Mouse (Mus musculus): ENCODE data around the gene Aox2.

The Aox2 gene

GRCm38 (mm10) chr1:58288091-58288490 lies 10.0 kb downstream of the Aox2 start:
- DNase-seq (ENCODE audit: low spot score in 2 of 2): no peak

GRCm38 (mm10) chr1:58289863-58290469 lies 11.8 kb downstream of the Aox2 start:
- no peak for DNase-seq (ENCODE audit: low spot score in 2 of 2)

DNA sequence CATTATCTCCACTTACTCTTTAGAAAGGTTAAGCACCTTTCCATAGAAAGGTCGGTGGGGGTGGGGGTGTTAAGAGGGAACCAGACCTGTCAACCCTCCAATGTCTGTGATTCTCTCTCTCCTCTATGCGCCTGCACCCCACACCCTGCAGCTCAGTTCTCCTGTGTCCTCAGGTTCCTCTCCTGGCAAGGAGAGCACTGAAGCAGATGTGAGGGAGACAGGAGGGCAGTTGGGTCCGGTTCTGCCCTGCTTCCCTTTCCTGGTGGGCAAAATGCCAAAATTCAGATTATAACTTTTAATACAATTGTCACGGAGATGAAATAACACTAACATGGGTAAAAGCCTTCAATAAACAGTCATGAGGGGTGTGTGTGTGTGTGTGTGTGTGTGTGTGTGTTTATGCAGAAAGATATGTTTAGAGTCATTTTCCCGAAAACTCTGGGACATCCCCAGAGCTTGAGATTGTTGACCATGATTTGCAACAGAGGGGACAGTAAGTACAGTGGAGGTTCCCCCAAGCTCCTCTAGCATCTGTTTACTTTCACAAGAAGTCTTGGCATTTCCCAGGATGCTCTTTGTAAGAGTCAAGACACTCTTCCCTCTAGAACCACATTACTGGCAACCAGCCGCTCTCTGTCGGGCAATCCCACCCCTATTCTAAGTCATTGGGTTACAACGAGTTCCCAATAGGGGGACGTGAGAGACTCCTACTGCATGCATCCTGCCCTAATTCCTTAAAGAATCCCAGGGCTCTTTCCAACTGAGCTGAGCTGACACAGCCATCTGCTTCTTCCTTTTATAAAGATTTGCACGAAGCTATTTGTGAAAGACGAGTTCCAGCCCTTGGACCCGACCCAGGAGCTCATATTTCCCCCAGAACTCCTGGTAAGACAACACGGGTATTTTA lies 13.5 kb downstream of the Aox2 start:
- no peak for DNase-seq (ENCODE audit: low spot score in 2 of 2)

DNA sequence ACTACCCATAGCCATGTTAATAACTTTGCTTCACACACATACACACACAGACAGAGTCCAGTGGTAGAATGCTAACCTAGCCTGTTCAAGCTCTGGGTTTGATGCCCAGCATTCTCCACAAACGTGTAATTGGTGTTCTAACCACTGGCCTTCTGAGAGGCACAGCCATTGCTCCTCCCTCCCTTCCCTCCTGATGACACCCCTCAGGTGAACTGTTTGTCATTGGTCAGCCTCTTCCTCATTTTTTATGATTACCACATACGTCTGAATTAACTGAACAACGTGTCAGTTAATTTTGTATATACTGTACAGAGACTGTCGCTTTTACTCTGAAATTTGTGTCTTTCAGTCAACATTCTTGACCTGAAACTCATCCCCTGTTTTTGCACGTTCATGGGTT lies 16.6 kb downstream of the Aox2 start:
- DNase-seq (ENCODE audit: low spot score in 2 of 2): no peak

DNA sequence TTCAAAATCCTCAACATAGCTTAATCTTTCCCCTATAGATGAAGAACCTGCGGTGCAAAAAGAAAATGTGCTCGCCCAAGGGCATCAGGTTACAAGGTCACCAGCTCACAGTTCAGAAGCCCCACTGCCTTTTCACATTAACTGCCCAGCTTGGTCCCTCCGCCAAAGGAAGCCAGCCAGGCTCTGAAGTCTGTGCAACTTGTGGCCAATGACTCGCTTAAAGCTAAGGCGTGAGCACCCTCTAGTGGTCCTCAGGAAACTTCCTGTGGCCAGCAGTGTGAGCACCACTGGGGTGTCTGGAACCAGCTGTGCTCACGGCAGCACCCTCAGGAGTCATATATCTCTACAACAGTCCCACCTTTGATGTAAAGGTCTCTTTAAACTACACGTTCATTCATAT lies 18.2 kb downstream of the Aox2 start:
- DNase-seq (ENCODE audit: low spot score in 2 of 2): peak in 1 of 2 experiments; percentile 63

DNA sequence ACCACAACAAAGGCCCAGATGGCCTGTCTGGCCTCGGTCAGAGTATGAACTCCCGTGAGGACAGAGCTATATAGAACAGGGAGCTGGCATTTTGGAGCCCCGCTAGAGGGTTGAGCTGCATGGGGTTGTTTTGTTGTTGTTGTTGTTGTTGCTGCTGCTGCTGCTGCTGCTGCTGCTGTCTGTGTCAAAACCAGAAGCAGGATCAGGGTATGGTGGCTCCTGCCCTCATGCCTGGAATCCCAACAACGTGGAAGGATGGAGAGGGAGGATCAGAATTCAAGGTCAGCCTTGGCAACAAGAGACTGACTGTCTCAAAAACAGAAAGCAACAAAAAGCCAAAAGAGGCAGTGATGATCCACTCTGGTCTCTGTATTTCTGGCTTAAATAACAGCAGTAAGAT lies 18.7 kb downstream of the Aox2 start:
- no peak for DNase-seq (ENCODE audit: low spot score in 2 of 2)

DNA sequence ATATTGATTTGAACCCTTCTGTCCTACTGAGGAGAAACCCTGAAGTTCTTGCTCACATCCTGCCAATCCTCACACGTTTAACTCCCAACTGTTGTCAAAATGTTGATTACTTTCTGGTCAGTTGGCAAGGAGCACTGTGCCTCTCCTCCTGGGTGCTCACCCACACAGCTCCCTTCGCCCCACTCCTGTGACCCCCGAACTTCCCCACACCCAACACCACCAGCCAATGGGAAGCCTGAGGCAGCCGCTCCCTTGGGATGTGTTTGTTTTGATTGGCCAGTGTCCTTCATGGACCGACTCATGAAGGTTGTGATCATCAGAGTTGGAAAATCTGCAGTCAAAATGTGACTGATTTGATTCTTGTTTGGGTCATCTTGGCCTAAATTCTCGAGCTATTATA lies 20.2 kb downstream of the Aox2 start:
- no peak for DNase-seq (ENCODE audit: low spot score in 2 of 2)

- no peak for DNase-seq (ENCODE audit: low spot score in 2 of 2)
These were observed 22.9 kb downstream of the Aox2 start for GRCm38 (mm10) chr1:58301073-58301472.

- no peak for DNase-seq (ENCODE audit: low spot score in 2 of 2)
These were observed 23.9 kb downstream of the Aox2 start for GRCm38 (mm10) chr1:58302015-58302414.

DNA sequence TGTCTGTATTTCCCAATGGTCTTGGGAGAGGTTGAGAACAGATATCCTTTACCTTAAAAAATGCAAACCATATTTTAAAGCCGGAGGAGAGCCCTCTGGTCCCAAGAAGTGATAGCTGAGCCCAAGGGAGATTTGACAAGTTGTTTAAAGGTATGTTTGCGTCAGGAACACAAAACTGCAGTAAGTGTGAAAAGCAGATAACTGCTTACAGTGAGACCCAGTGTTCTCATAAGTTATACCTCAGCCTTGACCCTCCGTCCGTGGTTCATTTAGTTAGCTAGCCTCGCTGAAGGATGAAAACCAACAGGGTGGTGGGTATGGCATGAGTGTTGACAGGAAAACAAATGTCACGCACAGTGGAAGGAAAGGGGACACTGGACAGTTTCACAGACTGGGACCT lies 24.9 kb downstream of the Aox2 start:
- no peak for DNase-seq (ENCODE audit: low spot score in 2 of 2)

DNA sequence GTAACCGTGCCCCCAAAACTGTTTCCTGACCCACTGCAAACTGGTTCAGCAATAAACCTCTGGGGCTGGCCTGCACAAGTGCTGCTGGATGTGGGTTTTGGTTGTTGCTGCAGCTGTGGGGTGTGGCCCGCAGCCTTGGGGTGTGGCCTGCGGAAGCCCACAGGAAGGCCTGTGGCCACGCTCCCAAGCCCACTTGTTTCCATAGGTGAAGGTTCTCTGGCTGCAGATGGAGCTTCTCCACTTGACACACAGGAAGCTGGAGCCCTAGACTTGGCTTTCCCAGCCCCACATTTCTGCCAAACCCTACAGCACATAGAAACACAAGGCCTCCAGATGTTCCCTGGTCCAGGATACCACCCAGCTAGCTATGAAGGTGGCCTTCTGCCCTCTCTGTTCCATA lies 25.6 kb downstream of the Aox2 start:
- no peak for DNase-seq (ENCODE audit: low spot score in 2 of 2)

- no peak for DNase-seq (ENCODE audit: low spot score in 2 of 2)
These were observed 26.2 kb downstream of the Aox2 start for GRCm38 (mm10) chr1:58304296-58304695.

DNA sequence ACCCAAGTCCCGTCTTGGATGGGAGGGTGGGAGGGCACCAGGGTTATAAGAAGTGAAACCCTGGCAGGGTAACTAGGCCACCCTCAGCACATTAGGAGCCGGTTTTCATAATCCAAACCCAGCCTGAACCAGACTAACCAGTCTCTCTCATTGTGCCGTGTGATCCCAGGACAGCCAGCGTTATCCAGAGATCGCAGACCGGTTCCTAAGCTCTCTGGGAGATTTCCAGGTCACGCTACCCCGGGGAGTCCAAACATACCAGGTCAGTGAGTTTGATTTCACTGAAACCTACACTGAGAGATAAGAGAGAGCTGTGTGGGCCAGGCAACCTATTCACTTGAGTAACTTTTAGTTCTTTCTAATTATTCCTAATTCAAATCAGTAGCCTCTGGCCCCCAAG lies 29.1 kb downstream of the Aox2 start:
- DNase-seq (ENCODE audit: low spot score in 2 of 2): no peak

GRCm38 (mm10) chr1:58308594-58308993 lies 30.5 kb downstream of the Aox2 start:
- no peak for DNase-seq (ENCODE audit: low spot score in 2 of 2)

DNA sequence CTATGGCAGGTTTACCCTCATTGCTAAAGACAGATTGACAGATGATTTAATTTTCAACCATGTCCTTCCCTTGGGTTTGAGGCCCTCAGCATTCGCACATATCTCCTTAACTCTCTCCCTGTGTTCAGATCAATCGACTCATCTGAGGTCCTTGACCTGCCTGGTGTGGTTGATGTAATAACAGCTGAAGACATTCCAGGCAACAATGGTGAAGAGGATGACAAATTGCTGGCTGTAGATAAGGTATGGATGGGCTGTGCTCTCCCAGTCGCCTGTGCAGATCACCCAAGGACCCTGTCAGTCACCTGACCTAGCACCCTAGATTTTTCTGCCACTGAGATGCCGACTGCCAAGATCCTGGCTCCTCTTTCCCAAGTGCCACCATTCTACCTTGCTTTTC lies 31.7 kb downstream of the Aox2 start:
- DNase-seq (ENCODE audit: low spot score in 2 of 2): no peak

DNA sequence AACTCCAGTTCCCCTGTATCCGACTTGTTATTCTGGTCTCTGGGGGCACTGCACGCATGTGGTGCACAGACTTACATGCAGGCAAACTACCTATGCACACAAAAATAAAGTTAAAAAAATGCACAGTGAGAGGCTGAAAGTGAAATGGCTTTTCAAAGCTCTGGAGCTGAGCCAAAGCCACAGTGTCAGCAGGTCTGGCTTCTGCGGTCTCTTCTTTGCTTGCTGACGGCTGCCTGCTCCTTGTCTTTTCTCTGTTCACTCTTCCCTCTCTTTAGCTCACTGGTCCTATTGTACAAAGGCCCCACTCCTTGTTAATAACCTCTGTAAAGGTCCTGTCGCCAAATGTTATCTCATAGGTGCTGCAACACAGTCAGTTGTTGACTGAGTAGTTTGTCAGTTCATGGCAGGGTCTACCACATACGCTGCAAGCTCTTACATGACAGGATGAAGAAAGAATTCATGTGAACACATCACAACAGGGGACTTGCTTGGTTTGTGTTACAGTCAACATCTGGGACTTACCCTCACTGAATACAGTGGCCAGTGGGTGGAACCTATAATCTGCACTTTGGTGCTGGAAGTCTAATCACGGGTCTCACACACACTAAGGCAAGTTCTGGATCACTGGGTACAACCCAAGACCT lies 33.2 kb downstream of the Aox2 start:
- DNase-seq (ENCODE audit: low spot score in 2 of 2): no peak

GRCm38 (mm10) chr1:58313173-58313572 lies 35.0 kb downstream of the Aox2 start:
- DNase-seq (ENCODE audit: low spot score in 2 of 2): no peak

- no peak for DNase-seq (ENCODE audit: low spot score in 2 of 2)
These were observed 37.4 kb downstream of the Aox2 start for GRCm38 (mm10) chr1:58315532-58315931.

DNA sequence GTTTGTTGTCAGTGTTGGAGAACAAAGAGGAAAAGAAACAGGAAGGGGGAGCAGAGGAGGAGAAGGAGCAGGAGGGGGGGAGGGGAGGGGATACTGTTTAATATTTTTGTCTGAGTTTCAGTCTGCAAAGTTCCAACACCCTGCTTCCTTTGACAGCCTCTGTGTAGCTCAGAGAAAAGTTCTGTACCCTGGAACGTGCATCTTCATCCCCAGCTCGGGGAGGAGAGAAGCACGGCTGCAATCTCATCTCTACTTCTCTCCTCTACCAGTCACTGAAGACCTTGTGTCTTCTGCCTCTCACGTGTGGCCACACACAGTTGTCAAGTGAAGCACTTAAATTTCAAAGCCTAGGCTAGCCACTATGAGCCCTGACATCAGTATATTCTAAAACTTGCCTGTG lies 55.1 kb downstream of the Aox2 start:
- no peak for DNase-seq (ENCODE audit: low spot score in 2 of 2)

DNA sequence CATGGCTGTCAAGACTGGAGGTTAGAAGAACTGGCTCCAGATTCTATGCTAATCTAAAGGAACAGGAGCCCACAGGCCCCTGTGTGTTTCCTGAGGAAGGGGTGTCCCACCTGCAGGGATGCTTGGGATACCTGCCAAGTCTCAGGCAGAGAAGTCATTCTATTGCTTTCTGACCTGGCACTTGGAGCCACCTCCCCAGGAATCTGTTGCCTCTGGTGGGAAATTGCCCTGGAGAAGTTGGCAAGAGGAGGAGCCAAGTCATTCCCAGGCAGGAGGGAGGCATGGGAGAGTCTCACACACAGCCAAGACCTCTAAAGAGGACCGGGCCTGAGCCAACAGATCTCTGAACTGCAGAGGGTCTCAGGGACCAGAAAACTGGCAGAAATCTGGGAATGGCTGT lies 61.8 kb downstream of the Aox2 start:
- DNase-seq (ENCODE audit: low spot score in 2 of 2): peak in 1 of 2 experiments; percentile 18

DNA sequence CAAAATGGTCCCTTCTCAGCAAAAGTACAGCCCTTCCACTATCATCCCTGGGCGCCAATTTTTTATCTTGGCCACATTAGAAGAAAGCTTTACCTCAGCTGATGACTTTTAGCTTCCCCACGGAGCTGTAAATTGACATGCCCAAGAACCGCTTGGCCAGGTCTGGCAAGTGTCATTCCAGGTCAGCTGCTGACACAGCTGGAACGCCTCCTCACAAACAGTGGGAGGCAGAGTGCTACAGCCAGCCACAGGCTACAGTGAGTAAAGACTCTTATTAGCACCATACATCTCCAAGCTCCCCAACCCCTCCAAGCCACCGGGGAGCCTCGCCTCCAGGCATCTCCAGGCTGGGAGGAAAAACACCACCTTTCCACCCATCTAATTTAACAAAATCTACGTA lies 63.5 kb downstream of the Aox2 start:
- no peak for DNase-seq (ENCODE audit: low spot score in 2 of 2)

GRCm38 (mm10) chr1:58343861-58344260 lies 65.7 kb downstream of the Aox2 start:
- DNase-seq (ENCODE audit: low spot score in 2 of 2): no peak

- no peak for DNase-seq (ENCODE audit: low spot score in 2 of 2)
These were observed 66.4 kb downstream of the Aox2 start for GRCm38 (mm10) chr1:58344570-58344969.
